Mouse (Mus musculus) activated CD4-positive, CD25-positive, alpha-beta regulatory T cell, adult 9 weeks (primary cell): Measurements from ENCODE around the gene Gxylt2. TPM values are rescaled to one million over a fixed set of nuclear protein-coding genes. Genes with fewer than 3 reads are reported as not detected.

Source experiments
- polyA plus RNA-seq: library from polyadenylated mRNA; unstranded; fragments of 100-300 nt; shearing (Covaris generic); gene quantifications from one replicate; pipeline ENCODE4 v1.2.1, GENCODE M21; 2017

The Gxylt2 gene
- not detected for polyA plus RNA-seq

DNA sequence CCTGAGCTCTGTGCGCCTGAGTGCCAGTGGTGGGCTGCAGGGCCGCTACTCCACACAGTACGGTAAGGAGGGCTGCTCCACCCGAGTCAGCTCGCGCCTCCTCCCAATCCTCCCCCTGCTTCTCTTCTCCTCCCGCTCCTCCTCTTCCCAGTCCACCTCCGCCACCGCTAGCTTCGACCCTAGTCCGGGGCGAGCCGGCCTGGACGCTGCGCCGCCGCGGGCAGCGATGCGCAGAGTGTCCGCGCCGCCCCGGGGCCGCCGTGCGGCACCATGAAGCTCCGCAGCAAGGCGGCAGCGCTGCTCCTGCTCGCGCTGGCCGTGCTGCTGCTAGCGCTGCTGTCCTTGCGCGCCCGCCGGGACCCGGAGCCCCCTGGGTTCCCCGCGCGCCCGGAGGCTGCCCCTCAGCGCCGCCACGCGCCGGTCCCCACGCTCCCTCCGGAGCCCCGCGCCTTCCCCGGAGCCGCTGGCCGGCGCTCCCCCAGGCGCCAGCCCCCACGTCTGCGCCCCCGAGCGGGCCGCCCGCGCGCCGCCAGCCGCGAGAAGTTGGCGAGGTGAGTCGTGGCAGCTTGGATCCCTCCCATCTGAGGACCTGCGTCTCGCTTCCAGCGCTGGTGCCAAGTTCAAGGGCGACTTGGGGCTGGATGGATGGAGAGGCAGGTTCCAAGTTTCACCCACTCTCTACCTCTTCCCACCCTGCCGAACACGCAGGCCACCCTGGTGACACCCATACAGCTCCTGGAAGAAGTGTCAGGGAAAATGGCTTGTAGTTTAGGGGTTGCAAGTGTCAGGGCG lies at the start of gene Gxylt2:
TSS of gene Gxylt2 (plus strand) at position 161 of the 792 bp plus-strand sequence.

DNA sequence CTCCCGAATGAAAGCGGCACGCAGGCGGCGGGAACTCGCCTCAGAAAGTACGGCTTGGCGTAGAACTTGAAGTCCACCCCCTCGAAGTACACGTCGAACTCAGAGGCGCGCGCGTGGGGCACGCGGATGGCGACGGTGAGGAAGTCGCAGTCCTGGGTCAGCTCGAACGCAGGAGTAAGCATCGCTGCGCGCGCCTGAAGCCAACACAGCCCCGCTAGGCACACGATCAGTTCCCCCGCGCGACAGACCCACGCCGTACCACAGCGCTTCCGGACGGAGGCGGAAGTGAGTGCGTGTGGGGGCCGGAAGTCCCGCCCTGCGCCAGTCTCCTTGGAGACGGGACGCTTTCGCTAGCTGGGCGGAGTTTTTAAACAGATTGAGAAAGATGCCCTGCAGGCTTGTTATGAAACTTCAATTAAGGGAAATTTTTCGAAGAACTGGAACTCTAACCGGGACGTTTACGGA lies 33.6 kb upstream of the Gxylt2 start, which contains the start of gene Shq1:
TSS of gene Shq1 (minus strand) at position 278 of the 465 bp plus-strand sequence.

DNA sequence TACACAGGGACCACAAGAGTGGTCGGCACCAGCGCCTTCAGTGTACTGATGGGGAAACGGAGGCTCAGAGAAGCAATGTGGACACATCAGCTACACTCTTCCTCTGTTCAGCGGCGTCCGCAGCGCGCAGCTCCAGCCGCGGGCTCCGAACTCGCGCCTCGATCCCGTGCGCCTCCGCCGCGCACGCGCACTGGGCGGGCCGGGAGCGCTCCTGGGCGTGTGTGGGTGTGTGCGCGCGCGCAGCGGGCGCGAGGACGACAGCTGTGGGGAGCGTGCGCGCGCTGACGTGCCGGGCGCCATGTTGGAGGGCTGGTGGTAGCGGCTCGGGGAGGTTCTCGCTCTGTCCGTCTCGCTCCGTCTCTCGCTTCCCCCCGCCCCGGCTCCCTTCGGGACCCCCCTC lies 128.8 kb downstream of the Gxylt2 start, which contains the start of gene Ppp4r2:
TSS of gene Ppp4r2 (plus strand) at position 268 of the 400 bp plus-strand sequence.

Other genes with a start within 250 kb of the Gxylt2 start
- 11.1 TPM for gene Shq1, start 33.6 kb upstream of the Gxylt2 start, polyA plus RNA-seq
- gene Ppp4r2, start 128.9 kb downstream of the Gxylt2 start, polyA plus RNA-seq = 13.8 TPM